Mouse (Mus musculus): ENCODE results near the gene Rab25. TPM values are rescaled to one million over a fixed set of nuclear protein-coding genes. Genes with fewer than 3 reads are reported as not detected.
"Not testable (repeated sequence)": the region's sequence is repeated elsewhere in the genome, so short reads cannot be mapped to it uniquely, and the experiment has no call there.

Gene Rab25
- polyA plus RNA-seq, 1 experiment from 2014 or later = 1.1 TPM

DNA sequence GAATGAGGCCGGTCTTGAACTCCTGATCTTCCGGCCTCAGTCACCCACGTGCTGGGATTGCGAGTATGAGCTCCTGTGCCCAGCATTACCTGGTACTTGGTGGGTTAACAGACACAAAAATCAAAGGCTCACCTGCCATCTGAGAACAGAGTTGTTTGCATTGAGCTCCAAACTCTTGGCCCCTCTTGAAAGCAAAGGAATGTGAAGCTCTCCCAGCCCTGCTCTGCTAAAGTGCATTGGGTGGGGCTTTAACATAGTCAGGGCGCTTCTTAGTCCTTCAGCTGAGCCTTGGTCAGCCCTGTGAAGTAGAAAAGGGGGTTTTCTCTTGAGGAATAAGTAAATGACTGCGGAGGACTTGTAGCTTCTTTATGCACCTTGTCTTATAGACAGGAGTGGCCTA, 37.7 kb upstream of the Rab25 start:
- peaks cover 6% of the 10 kb centered on the region; the same call in 1 of the 2 replicates for H3K36me3 ChIP-seq (ENCODE audit: control insufficient read depth, insufficient read depth, low read length)

DNA sequence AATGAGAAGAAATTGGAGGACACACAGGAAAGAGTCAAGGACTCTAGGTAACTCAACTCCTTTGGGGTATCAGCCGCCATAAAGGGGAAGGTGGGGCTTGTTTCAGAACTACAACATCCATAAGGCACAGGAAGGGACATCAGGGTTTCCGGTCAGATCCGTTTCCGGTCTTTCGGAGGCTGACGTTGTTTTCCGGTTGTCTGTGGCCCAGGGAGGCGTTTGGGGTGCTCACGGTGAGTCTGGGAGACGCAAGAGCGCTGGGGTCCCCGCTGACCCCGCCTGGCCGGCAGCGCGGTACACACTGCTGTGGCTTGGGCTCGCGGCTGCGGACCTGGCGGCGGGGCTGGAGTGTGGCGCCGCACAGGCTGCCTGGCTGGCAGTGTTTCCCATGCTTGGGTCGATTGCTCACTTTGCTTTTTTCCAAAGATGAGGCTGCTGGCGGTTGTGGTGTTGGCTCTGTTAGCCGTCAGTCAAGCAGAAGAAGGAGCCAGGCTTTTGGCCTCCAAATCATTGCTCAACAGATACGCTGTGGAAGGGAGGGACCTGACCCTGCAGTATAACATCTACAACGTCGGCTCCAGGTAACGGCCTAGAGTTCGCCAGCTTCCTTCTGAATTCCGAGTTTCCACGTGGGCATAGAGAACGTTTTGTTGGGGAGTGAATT, 31.5 kb upstream of the Rab25 start:
- under 1% methylated on average over 34 of the region's 34 CpGs for WGBS
- Histone ChIP-seq H3K27ac (ENCODE audit: low read depth, low read length) (no peak overlapping the region), H3K4me2 (ENCODE audit: low read depth, low read length, severe bottlenecking) (peak overlapping the region; percentile 76), H3K4me3 (ENCODE audit: low read depth, low read length) (peak overlapping the region; percentile 92), H3K27me3 (ENCODE audit: control insufficient read depth, insufficient read depth, low read length) (no peaks in the 10 kb centered on the region), H3K9ac (ENCODE audit: low read length) (peak overlapping the region; percentile 86), H3K36me3 (ENCODE audit: control insufficient read depth, insufficient read depth, low read length) (no peaks in the 10 kb centered on the region; the same call in 1 of the 2 replicates), H3K9me3 (ENCODE audit: control insufficient read depth, low read length) (no peaks in the 10 kb centered on the region), H3K4me1 (replicated peaks; ENCODE audit: control insufficient read depth, insufficient read depth, low read length) (peaks cover 4% of the 10 kb centered on the region; the same call in 1 of the 2 replicates)
- DNase-seq (ENCODE audit: low spot score) (peak; percentile 80), ATAC-seq (replicated peaks; ENCODE audit: low FRiP score) (peak; percentile 82)

More for the DNA sequence above, 37.7 kb upstream of the Rab25 start:
- ATAC-seq (replicated peaks; ENCODE audit: low FRiP score) = no peak
- H3K4me3 ChIP-seq (ENCODE audit: low read depth, low read length) = no peak overlapping the region
- DNase-seq (ENCODE audit: low spot score) = no peak
- no peak overlapping the region for H3K27ac ChIP-seq (ENCODE audit: low read depth, low read length)
- no peak overlapping the region for H3K9ac ChIP-seq (ENCODE audit: low read length)
- WGBS = 95% methylated on average over 6 of the region's 6 CpGs
- H3K27me3 ChIP-seq (ENCODE audit: control insufficient read depth, insufficient read depth, low read length) = no peaks in the 10 kb centered on the region
- H3K4me1 ChIP-seq (replicated peaks; ENCODE audit: control insufficient read depth, insufficient read depth, low read length) = no peaks in the 10 kb centered on the region
- no peaks in the 10 kb centered on the region for H3K9me3 ChIP-seq (ENCODE audit: control insufficient read depth, low read length)
- no peak overlapping the region for H3K4me2 ChIP-seq (ENCODE audit: low read depth, low read length, severe bottlenecking)

GRCm38 (mm10) chr3:88578498-88579424, 30.7 kb upstream of the Rab25 start:
- no peaks in the 10 kb centered on the region; the same call in 1 of the 2 replicates for H3K36me3 ChIP-seq (ENCODE audit: control insufficient read depth, insufficient read depth, low read length)
- H3K27ac ChIP-seq (ENCODE audit: low read depth, low read length) = no peak overlapping the region
- WGBS = 54% methylated on average over 8 of the region's 8 CpGs
- no peaks in the 10 kb centered on the region for H3K9me3 ChIP-seq (ENCODE audit: control insufficient read depth, low read length)
- H3K27me3 ChIP-seq (ENCODE audit: control insufficient read depth, insufficient read depth, low read length) = no peaks in the 10 kb centered on the region
- DNase-seq (ENCODE audit: low spot score) (no peak), ATAC-seq (replicated peaks; ENCODE audit: low FRiP score) (0 out of 2 replicates have a peak, but pooled peaks have one; percentile 44)
- H3K4me2 ChIP-seq (ENCODE audit: low read depth, low read length, severe bottlenecking) = peak overlapping the region; percentile 76; the same call in 1 of the 2 replicates
- peak overlapping the region; percentile 92 for H3K4me3 ChIP-seq (ENCODE audit: low read depth, low read length)
- peak overlapping the region; percentile 86; the same call in 1 of the 2 replicates for H3K9ac ChIP-seq (ENCODE audit: low read length)
- H3K4me1 ChIP-seq (replicated peaks; ENCODE audit: control insufficient read depth, insufficient read depth, low read length) = peaks cover 4% of the 10 kb centered on the region; the same call in 1 of the 2 replicates

DNA sequence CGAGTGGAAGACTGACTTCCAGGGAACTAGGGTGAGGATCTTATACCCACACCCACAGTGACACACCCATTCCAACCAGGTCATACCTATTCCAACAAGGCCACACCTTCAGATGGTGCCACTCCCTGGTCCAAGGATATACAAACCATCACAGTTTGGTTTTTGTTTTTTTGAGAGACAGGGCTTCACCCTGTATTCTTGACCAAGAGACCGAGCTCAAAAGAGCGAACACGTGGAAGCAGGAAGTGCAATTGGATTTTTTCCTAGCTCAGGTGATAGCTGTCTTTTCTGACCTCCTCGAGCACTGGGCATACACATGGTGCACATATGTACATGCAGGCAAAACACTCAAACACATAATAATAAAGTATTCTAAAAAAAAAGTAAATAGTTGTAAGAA, 29.7 kb upstream of the Rab25 start:
- H3K4me3 ChIP-seq (ENCODE audit: low read depth, low read length); H3K4me2 ChIP-seq (ENCODE audit: low read depth, low read length, severe bottlenecking); H3K9me3 ChIP-seq (ENCODE audit: control insufficient read depth, low read length); H3K9ac ChIP-seq (ENCODE audit: low read length); DNase-seq (ENCODE audit: low spot score); ATAC-seq (replicated peaks; ENCODE audit: low FRiP score); H3K36me3 ChIP-seq (ENCODE audit: control insufficient read depth, insufficient read depth, low read length); H3K4me1 ChIP-seq (replicated peaks; ENCODE audit: control insufficient read depth, insufficient read depth, low read length); H3K27me3 ChIP-seq (ENCODE audit: control insufficient read depth, insufficient read depth, low read length); H3K27ac ChIP-seq (ENCODE audit: low read depth, low read length): not testable (repeated sequence)
- 89% methylated on average over 5 of the region's 5 CpGs for WGBS

- Histone ChIP-seq H3K9me3 (ENCODE audit: control insufficient read depth, low read length) (no peaks in the 10 kb centered on the region), H3K4me2 (ENCODE audit: low read depth, low read length, severe bottlenecking) (no peak within 1 kb of the TSS), H3K4me3 (ENCODE audit: low read depth, low read length) (no peak within 1 kb of the TSS), H3K27me3 (ENCODE audit: control insufficient read depth, insufficient read depth, low read length) (no peaks in the 10 kb centered on the region), H3K4me1 (replicated peaks; ENCODE audit: control insufficient read depth, insufficient read depth, low read length) (peaks cover 4% of the 10 kb centered on the region; the same call in 1 of the 2 replicates), H3K36me3 (ENCODE audit: control insufficient read depth, insufficient read depth, low read length) (no peaks in the 10 kb centered on the region), H3K9ac (ENCODE audit: low read length) (no peak within 1 kb of the TSS), H3K27ac (ENCODE audit: low read depth, low read length) (no peak within 1 kb of the TSS)
- DNase-seq (ENCODE audit: low spot score) (no peak), ATAC-seq (replicated peaks; ENCODE audit: low FRiP score) (no peak)
- WGBS = 85% methylated on average over 3 of the region's 3 CpGs
These were observed 27.4 kb upstream of the Rab25 start, which contains the start of gene Ssr2 for GRCm38 (mm10) chr3:88575540-88575939. Ssr2 (plus strand) TSS chr3:88575876.

DNA sequence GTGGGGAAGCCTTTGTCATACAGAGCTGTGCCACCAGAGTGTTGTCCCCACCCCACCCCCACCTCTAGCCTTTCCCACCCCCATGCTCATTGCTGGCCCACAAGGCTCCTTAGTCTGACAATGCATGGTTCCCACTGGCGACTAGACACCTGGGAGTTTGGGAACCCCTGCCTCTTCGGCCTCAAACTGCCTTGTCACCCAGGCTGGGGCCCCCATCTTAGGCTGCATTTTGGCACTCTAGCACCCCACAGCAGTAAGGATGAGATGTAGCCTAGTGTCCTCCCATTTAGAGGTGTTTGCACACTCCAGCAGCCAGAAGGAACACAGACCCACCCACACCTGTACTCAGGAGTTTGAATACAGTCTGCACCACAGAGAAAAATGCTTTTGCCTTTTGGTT, 25.7 kb upstream of the Rab25 start:
- no peak overlapping the region for H3K4me2 ChIP-seq (ENCODE audit: low read depth, low read length, severe bottlenecking)
- H3K36me3 ChIP-seq (ENCODE audit: control insufficient read depth, insufficient read depth, low read length) = no peaks in the 10 kb centered on the region
- no peaks in the 10 kb centered on the region for H3K4me1 ChIP-seq (replicated peaks; ENCODE audit: control insufficient read depth, insufficient read depth, low read length)
- H3K27me3 ChIP-seq (ENCODE audit: control insufficient read depth, insufficient read depth, low read length) = no peaks in the 10 kb centered on the region
- DNase-seq (ENCODE audit: low spot score) = no peak
- WGBS = 89% methylated on average over 2 of the region's 2 CpGs
- H3K9me3 ChIP-seq (ENCODE audit: control insufficient read depth, low read length) = no peaks in the 10 kb centered on the region
- ATAC-seq (replicated peaks; ENCODE audit: low FRiP score) = no peak
- H3K4me3 ChIP-seq (ENCODE audit: low read depth, low read length) = no peak overlapping the region
- no peak overlapping the region for H3K9ac ChIP-seq (ENCODE audit: low read length)
- H3K27ac ChIP-seq (ENCODE audit: low read depth, low read length) = no peak overlapping the region

GRCm38 (mm10) chr3:88572835-88573234, 24.7 kb upstream of the Rab25 start:
- ATAC-seq (replicated peaks; ENCODE audit: low FRiP score) (no peak), DNase-seq (ENCODE audit: low spot score) (no peak)
- H3K9me3 ChIP-seq (ENCODE audit: control insufficient read depth, low read length) = no peaks in the 10 kb centered on the region
- H3K27me3 ChIP-seq (ENCODE audit: control insufficient read depth, insufficient read depth, low read length) = no peaks in the 10 kb centered on the region
- no peak overlapping the region for H3K9ac ChIP-seq (ENCODE audit: low read length)
- H3K27ac ChIP-seq (ENCODE audit: low read depth, low read length) = no peak overlapping the region
- no peak overlapping the region for H3K4me3 ChIP-seq (ENCODE audit: low read depth, low read length)
- H3K4me2 ChIP-seq (ENCODE audit: low read depth, low read length, severe bottlenecking) = no peak overlapping the region
- no peaks in the 10 kb centered on the region; the same call in 1 of the 2 replicates for H3K36me3 ChIP-seq (ENCODE audit: control insufficient read depth, insufficient read depth, low read length)
- no peaks in the 10 kb centered on the region for H3K4me1 ChIP-seq (replicated peaks; ENCODE audit: control insufficient read depth, insufficient read depth, low read length)
- 86% methylated on average over 2 of the region's 2 CpGs for WGBS

DNA sequence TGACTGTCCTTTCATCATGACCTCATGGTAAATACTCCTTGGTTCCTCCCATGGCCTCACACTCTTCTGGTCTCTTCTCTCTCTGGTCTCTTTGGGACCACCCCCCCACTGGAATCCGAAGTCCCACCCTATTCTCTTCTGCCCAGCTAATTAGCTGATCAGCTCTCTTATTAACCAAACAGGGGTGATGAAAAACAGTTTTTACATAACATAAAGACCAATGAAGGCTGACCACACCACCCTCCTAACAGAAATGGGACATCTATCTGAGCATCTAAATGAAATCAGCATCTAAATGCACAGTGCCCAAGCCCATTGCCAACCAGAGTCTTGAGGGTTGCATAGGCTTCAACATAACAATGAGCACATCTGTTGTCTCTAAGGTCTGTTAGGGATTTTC, 23.8 kb upstream of the Rab25 start:
- no peak overlapping the region for H3K4me2 ChIP-seq (ENCODE audit: low read depth, low read length, severe bottlenecking)
- no peak for DNase-seq (ENCODE audit: low spot score)
- H3K36me3 ChIP-seq (ENCODE audit: control insufficient read depth, insufficient read depth, low read length) = peaks cover 6% of the 10 kb centered on the region; the same call in 1 of the 2 replicates
- no peaks in the 10 kb centered on the region for H3K9me3 ChIP-seq (ENCODE audit: control insufficient read depth, low read length)
- ATAC-seq (replicated peaks; ENCODE audit: low FRiP score) = no peak
- H3K27ac ChIP-seq (ENCODE audit: low read depth, low read length) = no peak overlapping the region
- H3K4me3 ChIP-seq (ENCODE audit: low read depth, low read length) = no peak overlapping the region
- H3K4me1 ChIP-seq (replicated peaks; ENCODE audit: control insufficient read depth, insufficient read depth, low read length) = no peaks in the 10 kb centered on the region
- no peak overlapping the region for H3K9ac ChIP-seq (ENCODE audit: low read length)
- H3K27me3 ChIP-seq (ENCODE audit: control insufficient read depth, insufficient read depth, low read length) = no peaks in the 10 kb centered on the region
- 80% methylated on average over 1 of the region's 1 CpGs for WGBS
